Mouse (Mus musculus) kidney, postnatal 10 days (tissue): ENCODE measurements around the gene Tnfrsf11a.
"Not testable (repeated sequence)": the region's sequence is repeated elsewhere in the genome, so short reads cannot be mapped to it uniquely, and the experiment has no call there.

ENCODE experiments used
- DNase-seq: peaks from one replicate; pipeline ENCODE4 v3.0.0; 2021; ENCODE audit warnings: mixed read lengths

Tnfrsf11a gene

DNA sequence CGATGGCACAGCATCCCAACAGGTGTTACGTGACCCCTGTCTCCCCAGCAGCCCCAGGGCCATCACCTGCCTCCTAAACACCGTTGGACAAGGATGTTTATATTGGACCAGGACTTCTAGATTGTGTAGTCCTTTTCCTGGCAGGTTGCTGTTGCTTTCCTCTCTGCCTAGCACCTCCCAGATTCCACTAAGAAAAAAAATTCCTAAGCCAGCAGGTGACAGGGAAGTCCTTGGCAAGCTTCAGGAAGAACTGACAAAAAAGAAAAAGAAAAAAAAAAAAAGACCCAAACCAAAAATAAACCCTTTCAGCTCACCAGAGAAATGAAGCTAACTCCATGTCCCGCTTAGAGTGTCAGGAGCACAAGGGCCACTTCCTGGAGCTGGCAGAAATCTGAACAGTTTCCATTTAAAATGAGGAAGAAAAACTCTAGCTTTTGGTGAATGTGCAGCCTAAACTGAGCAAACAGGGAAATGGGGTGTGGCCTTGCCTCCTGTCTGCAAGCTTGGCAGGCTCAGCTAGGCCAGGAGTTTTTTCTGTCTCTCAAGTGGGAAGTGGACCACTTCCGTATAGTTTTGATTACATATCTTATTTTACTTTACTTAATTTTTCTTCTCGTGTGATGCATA lies 6.3 kb downstream of the Tnfrsf11a start:
- peak; percentile 42 for DNase-seq

- DNase-seq, result no peak
Measured at GRCm38 (mm10) chr1:105790103-105790502, 9.6 kb downstream of the Tnfrsf11a start.

- DNase-seq, result no peak
Measured at GRCm38 (mm10) chr1:105794670-105795069, 14.2 kb downstream of the Tnfrsf11a start.

- no peak for DNase-seq
Measured at GRCm38 (mm10) chr1:105795705-105796104, 15.2 kb downstream of the Tnfrsf11a start.

DNA sequence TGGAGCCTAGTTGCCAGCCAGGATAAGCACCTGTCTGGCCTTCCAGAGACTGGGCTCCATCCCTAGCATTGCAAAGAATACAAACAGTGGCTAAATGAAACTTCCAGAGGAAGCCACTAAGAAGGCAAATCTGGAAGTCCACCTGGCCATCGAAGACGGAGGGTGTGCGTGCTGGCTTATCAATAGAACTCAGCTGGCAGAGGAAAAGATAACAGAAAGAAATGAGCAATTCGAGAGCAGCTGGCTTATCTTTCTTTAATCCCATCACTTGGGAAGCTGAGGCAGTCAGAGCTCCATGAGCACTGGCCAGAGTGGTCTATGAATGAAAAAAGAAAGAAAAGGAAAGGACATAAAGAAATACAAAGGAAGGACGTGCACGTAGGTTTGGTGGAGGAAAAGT lies 20.1 kb downstream of the Tnfrsf11a start:
- no peak for DNase-seq

DNA sequence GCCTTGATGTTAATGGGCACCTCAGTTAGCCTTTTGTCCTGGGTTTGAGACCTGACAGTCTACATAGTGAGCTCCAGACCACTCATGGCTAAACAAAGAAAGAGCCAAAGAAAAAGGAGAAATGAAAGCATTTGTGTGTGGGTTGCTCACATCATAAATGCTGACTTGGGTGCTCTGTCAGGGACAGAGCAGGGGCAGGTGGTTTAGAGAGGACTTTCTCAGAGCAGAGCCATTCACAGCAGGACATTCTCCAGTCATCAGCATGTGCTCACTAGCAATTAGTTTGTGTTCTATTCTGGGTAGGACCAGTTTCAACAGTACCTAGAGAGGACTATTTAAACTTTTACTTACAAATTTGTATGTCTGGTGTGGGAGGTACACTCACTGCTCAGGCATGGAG lies 20.7 kb downstream of the Tnfrsf11a start:
- no peak for DNase-seq

DNA sequence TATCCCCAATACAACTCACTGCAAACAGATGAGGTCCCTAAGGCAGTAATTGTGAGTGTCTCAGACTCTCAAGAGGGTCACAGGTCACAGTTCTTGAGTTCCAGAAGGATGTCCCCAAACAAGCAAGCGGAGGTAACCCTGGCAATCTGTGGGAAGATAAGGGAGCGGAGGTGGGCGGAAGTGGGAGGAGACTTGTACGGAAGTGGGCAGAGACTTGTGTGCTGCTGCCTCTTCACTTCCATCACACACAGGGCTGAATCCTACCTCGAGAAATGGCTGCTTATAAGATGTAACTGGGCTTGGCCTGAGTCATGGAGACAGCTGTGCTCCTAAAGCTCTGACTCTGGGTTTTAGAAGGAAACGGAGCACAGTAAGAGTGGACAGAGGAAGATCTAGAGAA lies 22.4 kb downstream of the Tnfrsf11a start:
- no peak for DNase-seq

- no peak for DNase-seq
Measured at GRCm38 (mm10) chr1:105804285-105804684, 23.8 kb downstream of the Tnfrsf11a start.

DNA sequence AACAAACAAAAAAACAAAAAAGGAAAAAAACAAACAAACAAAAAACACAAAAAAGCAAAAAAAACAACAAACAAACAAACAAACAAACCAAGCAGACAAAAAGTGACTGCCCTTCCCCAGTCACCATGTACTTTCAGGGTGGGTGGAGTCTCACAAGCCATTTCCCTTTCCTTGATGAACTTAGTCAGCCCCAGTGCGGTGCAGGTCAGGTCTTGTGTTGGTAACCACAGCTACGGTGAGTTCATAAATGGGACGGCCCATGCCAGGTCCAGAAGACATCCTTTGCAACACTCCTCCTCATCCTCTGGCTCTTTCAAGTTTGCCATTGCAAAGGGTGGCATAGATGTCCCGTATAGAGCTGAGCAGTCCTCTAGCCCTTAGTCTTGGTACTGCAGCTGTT lies 25.0 kb downstream of the Tnfrsf11a start:
- DNase-seq, result no peak

DNA sequence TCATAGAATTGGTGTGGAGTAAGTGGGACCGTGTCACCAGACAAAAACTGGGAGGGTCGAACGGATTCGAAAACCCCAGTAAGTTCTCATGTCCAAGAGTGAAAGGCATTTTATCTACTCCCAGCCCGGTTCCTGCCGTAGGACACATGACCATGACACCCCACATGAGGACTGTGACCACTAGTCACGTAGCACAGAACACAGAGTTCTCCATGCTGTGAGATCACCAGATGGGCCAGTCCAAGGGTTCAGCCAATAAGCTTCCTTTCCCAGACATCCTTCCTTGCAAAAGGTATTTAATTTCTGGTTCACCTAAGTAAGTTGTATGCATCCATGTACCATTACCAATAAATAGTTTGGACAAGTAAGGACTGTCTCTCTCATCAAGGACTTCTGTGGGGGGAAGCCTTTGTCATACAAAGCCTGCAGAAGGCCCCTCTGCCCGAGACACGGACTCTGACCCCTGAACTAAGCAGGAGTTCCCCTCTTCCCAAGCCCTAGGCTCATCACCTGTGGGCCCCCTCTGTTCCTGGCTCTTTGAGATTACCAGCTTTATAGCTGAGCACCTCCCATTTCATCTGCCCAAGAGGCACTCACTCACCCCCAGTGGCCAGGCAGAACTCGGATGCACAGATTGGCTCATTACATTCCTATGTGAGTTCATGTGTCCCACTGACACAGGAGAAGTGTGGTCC lies 26.7 kb downstream of the Tnfrsf11a start:
- no peak for DNase-seq

GRCm38 (mm10) chr1:105812027-105812426 lies 31.5 kb downstream of the Tnfrsf11a start:
- not testable (repeated sequence) for DNase-seq

DNA sequence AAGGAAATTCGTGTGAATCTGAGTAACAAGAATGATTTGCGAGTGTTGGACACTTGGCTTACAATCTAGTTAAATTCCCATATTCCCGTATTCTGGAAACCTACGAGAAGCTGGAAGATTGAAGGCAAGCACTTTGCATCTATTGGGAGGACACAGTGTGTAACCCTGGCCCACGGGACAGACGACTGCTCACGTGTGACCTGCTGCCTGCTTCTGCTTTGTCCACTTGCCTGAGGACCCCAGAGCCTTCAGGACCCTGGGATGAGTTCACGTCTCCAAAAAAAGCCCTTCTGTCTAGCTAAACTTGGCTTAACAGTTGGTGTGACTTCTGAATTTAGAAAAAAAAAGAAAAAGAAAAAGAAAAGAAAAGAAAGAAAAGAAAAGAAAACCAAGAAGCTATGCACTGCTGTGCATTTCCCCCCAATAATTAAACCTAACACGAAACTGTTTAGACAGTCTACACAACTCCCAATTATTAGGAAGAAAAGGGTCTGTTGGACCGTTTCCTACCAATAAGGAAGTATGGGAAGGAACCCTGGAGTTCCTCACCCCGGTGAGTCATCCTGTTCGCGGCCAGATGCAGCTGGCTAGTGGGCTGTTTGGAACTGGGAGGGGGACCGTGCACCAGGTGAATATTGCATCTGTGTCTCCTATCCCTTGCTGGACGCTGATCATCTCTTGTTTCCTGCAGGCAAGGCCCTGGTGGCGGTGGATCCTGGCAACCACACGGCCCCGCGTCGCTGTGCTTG lies 32.6 kb downstream of the Tnfrsf11a start:
- peak; percentile 42 for DNase-seq

DNA sequence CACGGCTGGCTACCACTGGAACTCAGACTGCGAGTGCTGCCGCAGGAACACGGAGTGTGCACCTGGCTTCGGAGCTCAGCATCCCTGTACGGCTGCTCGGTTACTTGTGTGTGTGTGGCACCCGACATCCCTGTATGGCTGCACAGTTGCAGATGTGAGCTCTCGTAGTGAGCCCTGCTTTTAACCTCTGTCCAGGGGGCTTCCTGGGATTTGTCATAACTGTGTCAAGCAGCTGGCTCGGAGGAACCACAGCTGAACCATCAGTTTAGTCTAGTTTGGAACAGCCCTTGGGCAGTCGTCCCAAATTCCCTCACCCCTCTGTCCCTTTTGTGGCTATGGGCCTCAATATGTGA lies 33.2 kb downstream of the Tnfrsf11a start:
- DNase-seq, result peak; percentile 45

DNA sequence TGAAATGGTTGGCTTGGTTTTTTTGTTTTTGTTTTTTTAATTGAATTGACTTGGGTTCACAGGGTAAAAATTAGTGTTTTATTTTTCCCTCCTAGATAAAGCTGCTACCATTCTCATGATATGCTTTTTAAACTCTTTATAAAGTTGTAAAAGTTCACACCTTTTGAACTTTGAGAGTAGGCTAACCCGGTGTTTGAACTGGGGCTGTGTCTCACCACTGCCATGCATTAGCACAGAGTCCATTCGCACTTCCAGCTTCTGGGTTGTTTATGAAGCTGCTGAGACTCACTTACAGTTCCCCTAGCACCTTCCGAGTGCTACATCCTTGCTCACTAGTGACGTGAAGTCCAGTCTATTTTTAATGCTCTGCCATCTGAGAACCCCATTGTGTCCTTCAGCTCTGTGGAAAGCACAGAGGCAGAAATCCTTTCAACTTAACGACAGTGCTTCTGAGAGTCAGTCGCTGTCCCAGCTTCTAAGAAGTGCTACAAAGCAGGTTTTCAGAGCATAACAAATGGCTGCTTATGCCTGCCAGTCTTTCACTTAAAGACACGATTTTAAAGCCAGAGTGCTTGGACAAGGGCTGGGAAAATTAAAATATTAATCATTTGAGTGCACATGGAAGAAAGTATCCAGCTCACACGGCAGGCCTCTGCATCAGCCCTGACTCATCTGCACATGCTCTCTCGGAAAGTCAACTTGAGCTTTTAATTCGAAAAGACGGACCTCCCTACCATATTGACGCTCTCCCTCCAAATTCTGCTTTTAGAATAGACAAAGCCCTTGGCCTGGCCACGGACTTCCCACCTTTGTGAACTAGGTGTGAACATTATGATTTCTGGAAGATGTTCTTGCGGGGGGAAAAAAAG lies 34.1 kb downstream of the Tnfrsf11a start:
- DNase-seq, result no peak

DNA sequence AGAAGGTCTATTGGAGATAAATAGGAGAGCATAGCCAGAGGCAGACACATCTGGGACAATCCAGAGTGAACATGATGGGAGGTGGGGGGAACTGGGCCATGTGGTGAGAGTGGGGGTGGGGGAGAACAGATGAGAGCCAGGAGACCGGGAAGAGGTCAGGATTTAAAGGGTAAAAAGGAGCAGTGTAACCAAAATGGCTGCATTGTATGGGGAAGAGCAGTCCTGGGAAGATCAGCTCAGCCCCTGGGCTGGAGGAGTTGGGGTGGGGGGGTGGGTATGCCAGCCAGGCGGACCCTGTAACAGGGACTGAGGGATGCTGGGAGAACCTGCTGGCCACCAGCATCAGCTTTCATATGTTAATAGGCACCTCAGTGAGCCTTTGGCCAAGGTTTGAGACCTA lies 34.8 kb downstream of the Tnfrsf11a start:
- no peak for DNase-seq

DNA sequence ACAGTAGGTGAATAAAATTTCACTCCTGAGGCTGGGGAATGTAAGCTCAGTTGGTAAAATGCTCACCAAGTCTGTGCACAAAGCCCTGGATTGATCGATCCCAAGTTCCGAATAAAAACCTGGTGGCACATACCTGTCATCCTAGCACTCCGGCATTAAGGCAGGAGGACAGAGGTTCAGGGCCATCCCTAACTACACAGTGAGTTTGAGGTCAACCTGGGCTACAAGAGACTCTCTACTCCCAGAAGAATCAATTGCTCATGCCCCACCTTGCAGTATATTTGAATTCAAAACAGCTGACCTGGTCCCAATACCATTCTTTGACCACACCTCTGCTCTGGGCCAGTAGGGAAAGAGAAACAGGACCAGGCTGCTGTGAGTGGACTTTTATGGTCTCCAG lies 35.2 kb downstream of the Tnfrsf11a start:
- DNase-seq, result no peak

GRCm38 (mm10) chr1:105819031-105819430 lies 38.5 kb downstream of the Tnfrsf11a start:
- DNase-seq, result no peak

- no peak for DNase-seq
Measured at GRCm38 (mm10) chr1:105819740-105820139, 39.2 kb downstream of the Tnfrsf11a start.

DNA sequence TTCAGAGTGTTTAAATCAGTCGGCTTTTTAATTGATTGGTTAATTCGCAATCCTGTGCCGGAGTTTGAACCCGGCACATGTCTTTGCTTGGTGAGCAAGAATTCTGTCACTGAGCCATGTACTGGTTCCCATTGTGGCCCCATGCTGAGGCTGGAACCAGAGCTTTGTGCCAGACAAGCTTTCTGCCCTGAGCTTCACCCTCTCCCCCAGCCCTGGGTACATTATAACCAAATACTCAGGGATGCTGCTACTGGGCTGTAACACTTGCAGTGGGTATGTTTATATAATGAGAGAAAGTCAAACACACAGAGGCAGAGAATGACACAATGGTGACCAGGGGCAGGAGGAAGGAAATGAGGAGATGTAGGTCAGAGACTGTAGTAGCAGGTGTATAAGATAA lies 43.8 kb downstream of the Tnfrsf11a start:
- DNase-seq, result peak; percentile 21

DNA sequence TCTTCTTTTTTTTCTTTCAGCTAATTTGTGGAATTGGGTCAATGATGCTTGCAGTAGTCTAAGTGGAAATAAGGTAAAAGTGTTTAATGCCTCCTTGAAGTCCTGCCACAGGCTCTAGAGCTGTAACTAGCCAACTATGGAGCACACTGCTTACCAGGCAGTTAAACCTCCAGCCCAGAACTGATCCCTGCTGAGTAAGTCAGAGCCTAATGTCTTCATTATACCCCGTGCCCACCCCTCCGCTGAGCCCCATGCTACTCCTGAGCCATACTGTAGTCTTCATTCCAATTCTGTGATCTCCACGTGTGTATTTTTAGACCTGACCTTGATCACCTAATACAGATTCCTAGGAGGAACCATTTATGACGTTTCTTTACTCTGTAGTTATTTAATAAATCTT lies 44.5 kb downstream of the Tnfrsf11a start:
- no peak for DNase-seq

DNA sequence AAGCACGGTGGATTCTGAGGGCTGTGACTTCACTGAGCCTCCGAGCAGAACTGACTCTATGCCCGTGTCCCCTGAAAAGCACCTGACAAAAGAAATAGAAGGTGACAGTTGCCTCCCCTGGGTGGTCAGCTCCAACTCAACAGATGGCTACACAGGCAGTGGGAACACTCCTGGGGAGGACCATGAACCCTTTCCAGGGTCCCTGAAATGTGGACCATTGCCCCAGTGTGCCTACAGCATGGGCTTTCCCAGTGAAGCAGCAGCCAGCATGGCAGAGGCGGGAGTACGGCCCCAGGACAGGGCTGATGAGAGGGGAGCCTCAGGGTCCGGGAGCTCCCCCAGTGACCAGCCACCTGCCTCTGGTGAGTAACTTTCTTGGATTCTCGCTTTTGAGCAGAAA lies 46.9 kb downstream of the Tnfrsf11a start:
- DNase-seq, result no peak

DNA sequence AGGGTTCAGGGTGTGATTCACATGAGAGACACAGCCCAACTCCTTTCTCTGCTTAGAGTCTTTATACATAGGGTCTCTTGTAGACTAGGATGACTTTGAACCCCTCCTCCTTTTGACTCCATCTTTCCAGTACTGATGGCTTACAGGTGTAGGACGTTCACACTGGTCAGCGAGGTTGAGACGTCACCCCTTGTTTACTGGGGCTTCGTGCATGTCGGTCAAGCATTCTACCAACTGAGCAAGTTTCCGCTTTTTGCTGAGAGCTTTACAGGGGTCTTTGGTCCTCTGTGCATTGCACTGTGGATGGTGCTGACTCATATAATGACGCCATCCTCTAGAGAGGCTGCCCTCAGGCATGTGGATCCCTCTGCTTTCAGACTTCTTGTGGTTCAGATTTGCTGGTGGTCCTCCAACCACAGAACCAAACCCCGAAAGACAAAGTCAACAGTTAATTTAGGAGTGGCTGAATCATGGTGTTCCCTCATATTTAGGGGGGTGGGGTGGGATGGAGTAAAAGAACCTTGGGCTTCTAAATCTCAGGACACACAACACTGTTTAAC lies 47.3 kb downstream of the Tnfrsf11a start:
- DNase-seq, result no peak

- DNase-seq, result no peak
Measured at GRCm38 (mm10) chr1:105829171-105829570, 48.7 kb downstream of the Tnfrsf11a start.
